Mouse (Mus musculus): ENCODE data around the gene Hs3st3a1.

The Hs3st3a1 gene

DNA sequence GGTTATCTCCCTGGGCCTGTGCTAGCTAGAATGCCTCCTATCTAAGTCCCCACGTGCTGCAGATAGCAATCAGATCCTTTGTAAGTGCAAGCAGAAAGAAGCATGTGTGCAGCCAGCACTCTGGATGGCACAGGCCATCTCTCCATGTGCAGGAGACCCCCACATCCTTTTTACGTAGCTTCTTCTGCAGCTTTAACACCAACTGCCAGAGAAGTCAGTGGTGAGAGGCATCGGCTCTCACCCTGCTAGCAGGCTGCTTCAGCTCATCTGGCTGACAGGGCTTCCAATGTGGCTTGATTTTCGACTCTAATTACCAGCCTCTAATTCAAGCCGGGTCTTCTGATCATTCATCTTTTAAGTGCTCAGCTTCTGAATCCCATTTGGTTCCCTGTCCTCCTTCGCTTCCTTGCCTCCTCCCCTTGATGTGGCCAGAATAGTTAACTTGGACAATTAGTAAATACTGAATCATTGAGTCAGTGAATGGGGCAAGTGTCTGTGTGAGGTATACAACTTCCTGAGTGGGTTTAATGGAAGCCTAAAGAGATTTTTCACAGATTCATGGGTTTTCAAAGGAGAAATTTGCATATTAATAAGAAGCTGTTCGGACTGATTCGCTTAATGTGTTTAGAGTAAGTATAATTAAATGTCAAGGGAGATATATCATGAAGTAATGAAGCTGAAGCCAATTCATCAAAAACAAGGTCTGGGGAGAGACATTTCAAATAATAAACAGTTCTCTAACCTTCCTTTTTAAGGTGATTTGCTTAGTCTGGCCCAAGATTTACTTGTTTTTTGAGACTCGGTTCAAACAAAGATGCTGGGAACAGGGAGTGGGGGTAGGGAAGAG is 54.7 kb downstream of the Hs3st3a1 start:
- no peak for DNase-seq (ENCODE audit: low spot score in 2 of 2)

DNA sequence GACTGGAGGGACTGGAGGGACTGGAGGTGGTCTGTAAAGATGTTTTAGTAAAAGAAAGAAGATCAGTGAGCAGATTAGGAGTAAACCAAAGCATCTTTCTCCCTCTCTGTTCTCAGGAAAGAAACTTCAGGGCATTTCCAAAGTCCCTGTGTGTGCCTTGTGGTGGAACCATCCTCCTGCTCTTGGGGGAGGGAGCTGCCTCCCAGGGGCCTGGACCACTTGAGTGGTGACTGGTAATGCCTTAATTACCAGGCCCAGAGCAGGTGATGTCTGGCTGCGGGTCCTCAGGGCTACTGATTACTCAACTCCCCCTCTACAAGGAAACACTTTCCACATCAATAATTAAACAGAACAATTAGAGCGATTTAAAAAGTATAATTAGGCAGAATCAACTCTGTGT is 59.3 kb downstream of the Hs3st3a1 start:
- DNase-seq (ENCODE audit: low spot score in 2 of 2), result no peak

DNA sequence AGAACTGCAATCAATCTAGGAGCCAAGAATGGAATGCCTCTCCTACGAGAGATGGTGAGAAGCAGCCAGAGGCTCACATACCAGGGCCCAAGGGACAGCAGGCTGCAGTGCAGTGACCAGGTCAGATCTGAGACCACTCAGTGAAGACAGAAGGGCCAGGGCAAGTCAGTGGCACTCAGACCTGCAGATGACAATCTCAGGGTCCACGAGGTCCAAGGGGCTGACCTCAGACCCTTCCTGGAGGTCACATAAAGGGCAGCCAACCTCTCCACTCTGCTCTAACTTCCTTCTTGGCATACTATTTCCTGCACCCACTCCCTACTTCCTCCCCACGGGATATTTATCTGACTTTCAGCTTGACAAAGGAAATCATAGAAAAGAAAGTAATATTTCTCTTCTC is 60.8 kb downstream of the Hs3st3a1 start:
- DNase-seq (ENCODE audit: low spot score in 2 of 2), result no peak

DNA sequence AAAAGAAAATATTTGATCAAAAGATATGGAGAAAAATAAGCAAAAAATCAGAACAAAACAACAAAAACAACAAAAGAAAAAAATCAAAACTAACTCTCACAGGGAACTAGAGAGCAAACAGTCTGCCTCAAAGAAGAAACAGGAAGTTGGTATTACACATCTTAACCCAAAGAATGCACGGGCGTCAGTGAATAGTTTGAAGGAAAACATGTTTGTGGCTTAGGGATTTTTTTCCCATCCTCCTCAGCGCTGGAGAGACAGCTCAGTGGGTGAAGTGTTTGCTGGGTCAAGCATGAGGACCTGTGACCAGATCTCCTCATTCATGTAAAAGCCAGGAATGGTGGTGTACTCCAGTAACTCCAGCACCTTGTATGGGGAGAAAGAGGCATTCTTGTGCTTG is 61.5 kb downstream of the Hs3st3a1 start:
- no peak for DNase-seq (ENCODE audit: low spot score in 2 of 2)

DNA sequence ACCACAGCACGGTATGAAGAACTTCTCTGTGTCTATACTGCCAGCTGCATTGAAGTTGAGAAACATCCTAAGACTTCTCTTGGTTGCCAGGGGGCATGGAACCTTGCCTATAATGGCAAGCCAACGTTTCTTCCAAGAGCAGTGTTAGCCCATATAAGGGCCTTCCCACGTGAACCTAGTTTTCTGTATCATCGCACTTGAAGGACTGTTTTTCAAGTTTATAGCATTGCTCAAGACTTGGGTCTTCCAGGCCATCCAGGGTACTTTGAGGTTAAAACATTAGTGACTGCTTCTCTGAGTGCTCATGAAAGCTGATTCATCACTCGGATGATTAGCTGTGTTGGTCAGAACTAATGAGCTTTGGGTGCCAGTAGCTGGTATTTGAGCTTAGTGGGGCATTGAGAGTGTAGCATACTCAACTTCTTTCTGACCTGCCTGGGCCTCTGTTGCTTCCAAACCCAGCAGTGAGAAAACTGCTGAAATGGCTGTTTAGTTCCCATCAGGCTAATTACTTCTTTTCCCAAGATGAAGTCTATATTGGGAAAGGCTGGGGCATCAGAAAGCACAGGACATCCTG is 65.5 kb downstream of the Hs3st3a1 start:
- DNase-seq (ENCODE audit: low spot score in 2 of 2), result no peak

DNA sequence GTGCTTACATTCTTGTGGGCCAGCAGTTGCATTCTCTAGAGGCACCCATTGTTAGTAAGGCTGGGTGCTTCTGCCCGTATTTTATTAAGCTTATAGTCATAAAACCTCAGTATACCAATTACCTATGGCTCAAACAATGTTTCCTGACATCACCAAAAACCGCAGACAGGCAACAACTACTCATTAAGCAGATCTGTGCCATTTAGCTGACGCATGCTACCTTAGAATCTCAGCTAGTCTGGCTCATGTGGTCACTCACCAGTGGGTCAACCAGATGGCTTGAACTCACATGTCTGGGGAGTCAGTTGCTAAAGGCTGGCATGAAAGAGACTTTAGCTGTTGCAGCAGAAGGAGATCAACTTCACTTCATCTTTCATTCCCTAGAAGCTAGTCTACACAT is 67.9 kb downstream of the Hs3st3a1 start:
- no peak for DNase-seq (ENCODE audit: low spot score in 2 of 2)

DNA sequence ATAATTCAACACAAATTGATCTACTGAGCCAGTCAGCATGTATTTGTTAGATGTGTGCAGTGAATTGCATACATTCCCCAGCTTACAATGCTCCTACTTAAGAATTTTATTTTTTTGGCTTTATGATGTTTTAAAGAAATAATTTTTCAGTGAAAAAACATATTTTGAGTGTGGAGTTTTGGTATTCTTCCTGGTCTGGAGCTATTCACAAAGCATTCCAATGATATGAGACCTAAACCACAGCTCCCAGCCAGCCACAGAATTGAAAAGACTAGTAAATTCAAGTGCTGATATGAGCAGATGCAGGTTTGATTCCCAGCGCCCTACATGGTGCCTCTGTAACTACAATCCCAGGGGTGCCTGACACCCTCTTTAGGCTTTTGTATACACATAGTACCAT is 70.8 kb downstream of the Hs3st3a1 start:
- no peak for DNase-seq (ENCODE audit: low spot score in 2 of 2)

DNA sequence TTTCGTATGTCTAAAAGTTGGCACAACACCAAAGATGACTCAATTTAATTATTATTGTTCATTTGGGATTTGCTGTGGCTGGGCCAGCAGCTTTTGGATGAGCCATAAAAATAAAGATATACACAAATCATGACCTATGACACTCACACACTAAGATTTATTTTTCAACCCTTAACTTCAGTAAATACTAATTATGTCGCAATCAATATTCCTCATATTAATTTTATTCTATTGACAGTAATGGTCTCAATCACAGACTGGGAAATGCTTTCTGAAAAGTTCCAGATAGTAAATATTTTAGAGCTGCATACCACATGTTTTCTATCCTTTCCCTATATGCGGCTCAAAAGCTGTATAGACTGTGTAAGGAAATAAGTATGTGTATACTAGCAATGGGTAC is 71.9 kb downstream of the Hs3st3a1 start:
- DNase-seq (ENCODE audit: low spot score in 2 of 2), result no peak

DNA sequence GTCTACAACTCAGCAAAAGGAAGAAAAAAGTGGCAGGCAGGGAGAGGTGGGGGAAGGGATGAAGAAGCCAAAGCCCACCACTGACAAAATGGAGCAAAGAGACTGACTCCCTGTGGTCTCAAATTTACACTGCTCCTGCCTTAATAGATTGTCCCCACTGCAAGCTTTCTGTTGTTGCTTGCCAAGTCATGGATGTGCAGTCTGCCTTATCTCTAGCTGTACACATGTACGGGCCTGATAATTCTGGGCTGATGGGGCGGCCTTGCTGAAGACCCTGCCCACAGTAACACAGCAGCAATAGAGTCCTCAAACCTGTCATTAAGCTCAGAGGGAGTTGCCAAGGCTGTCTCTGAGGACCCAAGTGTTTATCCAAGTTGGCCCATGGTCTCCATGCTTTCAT is 74.0 kb downstream of the Hs3st3a1 start:
- DNase-seq (ENCODE audit: low spot score in 2 of 2), result no peak

DNA sequence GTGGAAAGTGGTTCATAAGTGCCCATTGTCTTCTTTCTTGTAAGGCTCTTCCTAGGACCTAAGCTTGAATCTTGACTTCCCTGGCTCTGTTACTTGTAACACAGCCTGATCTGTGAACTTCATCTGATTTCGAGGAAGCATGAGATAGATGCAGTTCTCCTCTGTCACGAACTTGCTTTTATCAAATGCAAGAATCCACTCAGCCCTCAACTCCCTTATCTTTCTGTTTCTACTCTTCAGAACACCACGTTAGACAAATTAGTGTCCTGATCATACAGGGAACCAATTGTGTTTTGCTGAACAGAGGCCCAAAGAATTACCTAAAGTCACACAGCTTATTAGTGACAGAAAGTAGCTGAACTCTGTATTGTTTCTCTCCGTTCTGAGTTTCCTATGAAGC is 77.2 kb downstream of the Hs3st3a1 start:
- no peak for DNase-seq (ENCODE audit: low spot score in 2 of 2)

DNA sequence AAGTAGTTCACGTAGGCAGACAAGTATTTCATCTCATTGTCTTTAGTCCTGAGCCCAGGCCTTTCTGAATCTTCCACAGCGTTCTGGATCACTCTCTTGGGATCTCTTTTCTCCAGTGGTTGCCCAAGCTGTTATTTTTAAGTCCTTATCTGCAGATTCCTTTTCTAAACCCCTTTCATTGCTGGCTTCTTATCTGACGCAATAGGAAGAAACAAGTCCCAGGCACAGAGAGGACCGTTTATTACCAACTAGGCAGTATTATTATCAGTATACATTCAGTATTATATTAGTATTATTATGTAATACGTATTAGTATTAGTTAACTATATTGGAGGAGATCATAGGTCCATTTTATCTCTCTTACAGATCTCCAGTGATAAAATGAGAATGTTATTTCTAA is 78.3 kb downstream of the Hs3st3a1 start:
- DNase-seq (ENCODE audit: low spot score in 2 of 2), result no peak

DNA sequence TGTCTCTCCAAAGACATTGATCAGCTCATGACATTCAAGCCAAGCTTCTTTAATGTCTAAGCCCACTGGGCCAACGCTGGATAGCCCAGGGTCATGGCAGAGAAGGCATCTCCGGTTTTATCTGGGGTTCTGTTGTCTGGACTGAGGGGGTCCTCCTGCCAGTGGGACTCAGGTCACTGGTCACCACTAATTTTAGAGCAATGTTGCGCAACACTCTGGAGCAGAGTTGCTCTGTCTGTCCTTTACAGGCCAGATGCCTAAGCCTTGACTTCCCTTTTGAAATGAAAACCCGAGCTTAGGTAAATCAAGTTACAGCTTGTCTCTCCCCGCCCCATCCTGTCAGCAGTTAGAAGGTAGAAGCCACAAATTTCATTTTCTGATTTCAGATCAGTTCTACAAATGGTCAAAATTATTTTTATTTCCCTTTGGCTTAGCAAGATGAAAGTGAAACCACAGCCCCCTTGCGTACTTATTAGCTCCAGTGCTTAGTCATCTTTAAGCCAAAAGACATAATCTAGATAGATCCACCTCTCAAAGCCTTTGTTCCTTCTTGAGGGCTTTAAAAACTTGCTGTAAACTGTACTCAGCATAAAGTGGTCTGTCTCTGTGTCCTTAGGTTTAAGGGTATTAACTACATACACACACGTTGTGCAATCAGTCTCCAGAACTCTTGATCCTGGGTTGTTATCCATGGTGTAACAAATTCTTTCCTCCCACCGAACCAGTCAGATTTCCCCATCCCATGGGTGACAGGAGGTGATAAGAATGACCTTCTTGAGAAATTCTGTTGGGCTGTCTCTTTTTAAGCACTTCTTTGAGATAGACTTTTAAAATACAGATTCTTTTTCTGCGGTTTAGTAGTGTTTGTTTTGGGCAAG is 81.8 kb downstream of the Hs3st3a1 start:
- no peak for DNase-seq (ENCODE audit: low spot score in 2 of 2)

DNA sequence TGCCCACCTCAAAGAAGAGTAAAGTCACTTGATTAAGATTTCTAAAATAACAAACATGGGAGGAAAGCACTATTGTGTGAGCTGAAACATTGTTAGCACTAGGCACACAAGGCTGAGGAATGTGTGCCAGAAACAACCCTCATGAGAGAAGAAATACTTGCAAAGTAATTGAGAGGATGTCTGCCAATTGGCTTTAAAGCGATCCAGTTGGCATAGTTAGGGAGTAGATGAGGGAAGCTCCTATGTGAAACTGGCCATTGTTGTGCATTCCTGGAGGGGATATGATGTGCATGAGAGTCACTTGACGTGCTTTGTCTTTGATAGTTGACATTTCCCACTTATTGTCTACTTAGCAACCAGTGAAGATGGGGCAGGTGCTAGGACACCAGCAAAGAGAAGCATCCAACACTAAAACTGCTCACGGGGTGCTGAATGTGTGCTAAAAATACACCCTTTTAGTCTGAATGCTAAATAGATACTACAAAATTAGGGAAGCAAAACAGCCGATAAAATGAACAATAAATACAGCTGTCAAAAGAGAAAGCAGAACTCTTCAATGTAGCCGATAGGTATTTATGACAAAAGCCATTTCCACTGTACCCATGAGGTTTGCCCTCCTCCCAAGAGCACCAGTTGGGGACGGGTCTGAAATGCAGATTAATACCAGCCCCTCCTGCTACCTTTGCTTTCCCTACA is 83.2 kb downstream of the Hs3st3a1 start:
- no peak for DNase-seq (ENCODE audit: low spot score in 2 of 2)

DNA sequence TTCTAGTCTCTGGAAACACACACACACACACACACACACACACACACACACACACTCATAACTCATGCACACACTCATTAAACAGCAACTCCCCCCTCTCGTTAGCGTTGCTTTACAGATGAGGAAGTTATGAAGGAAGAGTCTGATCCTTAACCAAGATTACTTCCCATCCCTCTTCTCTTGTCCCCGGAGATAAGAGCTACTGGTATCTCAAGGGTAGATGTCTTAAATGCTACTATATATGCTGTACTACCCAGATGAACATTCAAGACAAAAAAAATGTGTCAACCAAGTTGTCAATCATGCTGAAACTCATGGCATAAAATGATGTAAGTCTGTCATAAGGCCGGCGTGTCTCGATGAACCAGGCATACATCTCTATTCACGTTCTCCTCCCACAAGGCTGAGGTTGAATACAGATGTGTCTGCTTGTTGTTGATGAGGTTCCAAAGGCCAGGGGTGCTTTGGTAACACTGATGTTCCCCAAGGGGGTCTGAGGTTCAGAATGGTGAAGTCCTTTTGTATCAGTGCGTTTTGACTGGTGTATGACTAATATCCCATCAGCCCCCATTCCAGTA is 89.0 kb downstream of the Hs3st3a1 start:
- no peak for DNase-seq (ENCODE audit: low spot score in 2 of 2)

DNA sequence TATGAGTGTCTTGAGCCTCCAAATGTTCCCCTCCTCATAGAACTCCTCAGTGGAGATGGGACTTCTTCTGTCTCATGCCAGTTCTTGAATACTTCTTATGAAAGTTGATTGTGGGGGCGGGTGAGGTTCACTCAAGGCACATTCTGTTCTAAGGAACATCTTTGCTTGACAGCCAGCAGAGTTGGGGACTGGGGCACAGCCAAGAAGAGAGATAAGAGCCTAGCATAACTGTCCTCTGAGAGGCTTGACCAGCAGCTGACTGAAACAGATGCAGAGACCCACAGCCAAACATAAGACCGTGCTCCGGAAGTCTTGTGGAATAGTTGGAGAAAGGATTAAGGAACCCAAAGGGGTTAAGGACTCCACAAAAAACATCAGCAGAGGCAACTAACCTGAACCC is 102.1 kb downstream of the Hs3st3a1 start:
- no peak for DNase-seq (ENCODE audit: low spot score in 2 of 2)

DNA sequence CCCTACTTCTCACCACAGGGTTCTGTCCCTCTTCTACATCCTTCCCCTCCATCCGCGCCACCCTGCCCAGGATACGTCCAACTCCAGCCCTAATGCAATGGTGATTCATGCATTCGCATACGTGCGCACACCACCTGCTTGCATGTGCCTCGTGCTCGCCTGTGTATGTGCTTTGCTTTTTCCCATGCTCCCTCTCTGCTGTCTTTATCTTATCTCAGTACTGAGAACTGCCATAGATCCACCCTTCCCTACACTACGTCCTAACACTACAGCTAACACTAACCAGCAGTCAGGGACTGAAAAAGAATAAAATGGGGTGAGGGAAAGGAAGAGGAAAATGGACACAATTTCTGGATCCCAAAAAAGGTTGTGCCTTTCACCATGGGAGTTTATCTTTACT is 106.7 kb downstream of the Hs3st3a1 start:
- no peak for DNase-seq (ENCODE audit: low spot score in 2 of 2)

DNA sequence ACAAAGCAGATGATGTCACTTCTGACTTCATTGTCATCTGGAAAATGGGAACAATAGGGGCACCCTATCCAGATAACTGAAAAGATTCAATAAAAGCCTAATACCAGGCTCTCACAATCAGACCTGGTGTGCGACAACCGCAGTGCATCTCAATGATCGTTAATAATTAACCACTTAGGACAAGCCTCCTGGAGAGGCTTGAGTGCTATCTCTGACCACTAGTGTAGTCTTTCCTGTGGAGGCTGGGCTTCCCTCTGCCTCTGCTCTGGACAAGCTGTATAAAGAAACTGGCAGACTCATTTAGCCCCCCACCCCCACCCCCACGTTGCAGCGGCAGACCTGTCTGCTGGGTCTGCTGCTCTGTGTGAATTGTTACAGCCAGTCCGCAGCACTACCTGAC is 107.2 kb downstream of the Hs3st3a1 start:
- no peak for DNase-seq (ENCODE audit: low spot score in 2 of 2)

DNA sequence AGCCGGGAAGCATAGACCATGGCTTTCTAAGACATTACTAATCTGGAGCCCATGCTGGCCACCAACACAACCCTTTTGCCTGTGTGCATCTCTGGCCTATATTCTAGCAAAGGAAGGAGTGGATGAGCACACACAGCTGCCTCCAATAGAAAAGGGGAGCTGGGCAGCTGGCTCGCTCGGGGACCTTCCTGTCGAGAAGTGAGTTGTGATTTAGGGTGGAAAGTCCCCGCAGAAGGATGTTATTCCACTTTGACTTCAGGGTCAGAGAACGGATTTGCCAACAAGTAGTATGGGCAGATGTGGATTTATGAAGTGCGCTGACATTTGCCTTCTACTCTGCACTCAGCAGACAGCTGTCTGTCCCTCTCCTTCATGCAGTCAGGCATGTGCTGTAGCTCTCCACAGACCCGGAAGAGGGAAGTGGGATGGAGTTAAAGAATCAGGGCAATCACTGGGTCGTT is 108.1 kb downstream of the Hs3st3a1 start:
- no peak for DNase-seq (ENCODE audit: low spot score in 2 of 2)

DNA sequence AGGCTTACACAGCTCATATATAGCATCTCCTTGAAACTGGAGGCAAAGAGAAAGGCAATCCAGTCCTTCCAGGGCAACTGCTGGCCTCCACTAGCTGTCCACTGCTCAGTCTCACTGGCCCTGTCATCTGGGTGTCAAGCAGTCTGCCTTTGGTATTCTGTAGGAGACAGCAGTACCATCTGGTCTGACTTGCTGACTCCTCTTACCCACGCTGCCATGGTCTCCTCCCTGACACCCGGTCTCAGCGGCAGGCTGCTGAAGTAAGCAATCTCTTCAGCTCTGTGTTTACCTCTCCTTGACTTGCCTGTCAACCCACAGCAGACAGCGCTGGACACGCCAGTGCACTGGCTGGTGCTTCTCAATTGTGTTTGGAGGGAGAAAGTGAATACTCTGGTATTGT is 109.1 kb downstream of the Hs3st3a1 start:
- no peak for DNase-seq (ENCODE audit: low spot score in 2 of 2)

DNA sequence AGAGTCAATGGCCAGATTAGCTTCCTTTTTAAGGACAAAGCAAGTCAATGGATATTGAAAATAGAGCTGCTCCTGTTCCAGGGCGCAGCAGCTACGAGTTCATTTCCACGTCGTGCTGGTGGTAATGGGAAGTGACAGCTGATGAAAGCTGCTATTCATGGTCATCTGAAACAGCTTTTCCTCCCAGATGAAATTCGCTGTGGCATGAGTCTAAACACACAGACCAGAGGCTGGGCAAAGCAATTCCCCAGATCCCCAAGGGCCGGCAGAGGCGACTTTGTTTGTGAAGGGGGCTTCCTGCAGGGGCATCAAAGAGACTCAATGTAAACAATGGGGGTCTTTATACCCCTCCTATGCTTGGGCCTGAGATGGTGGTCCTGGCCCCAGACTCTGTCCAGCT is 114.2 kb downstream of the Hs3st3a1 start:
- DNase-seq (ENCODE audit: low spot score in 2 of 2), result no peak

DNA sequence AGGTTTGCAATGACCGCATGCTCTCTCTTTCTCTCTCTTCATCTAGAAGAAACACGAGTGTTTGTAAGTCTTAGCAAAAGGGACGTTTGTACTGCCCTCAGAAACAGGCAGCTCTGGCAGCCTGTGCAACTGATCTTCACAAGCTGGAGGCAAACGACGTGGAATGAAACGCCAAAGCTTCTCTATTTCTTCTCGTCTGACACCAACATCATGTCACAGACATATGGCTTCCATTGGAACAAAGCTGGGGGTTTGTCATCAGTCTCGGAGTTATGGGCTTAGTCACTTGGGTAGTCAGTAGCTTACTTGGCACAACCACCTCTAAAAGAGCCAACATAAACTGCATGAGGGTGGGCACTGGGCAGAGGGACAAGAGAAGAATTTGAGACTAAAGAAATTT is 114.8 kb downstream of the Hs3st3a1 start:
- no peak for DNase-seq (ENCODE audit: low spot score in 2 of 2)

DNA sequence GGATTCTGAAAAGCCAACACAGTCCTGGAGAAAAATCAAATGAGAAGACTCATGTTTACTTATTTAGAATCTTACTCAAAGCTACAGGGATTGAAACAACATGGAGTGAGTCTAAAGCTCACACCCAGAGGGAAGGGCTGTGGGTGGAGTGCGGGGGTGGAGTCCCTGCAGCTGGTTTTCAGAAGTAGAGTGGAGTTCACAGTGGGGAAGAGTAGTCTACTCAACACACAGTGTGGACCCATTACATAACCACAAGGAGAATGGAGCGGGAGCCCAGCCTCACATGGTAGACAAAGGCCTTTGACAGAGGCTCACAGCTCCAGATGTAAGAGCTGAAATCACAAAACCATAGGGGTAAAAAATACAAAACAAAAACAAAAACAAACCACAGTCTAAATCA is 123.2 kb downstream of the Hs3st3a1 start:
- DNase-seq (ENCODE audit: low spot score in 2 of 2), result no peak
